Mouse (Mus musculus) midbrain, embryonic 12.5 days (tissue): ENCODE results near the gene Olfr1269. TPM values are rescaled to one million over a fixed set of nuclear protein-coding genes. Genes with fewer than 3 reads are reported as not detected.

Experiments used
- ATAC-seq: fragments of 200-750 bp; cut with Nextera tagmentation; 2 replicates; pipeline ENCODE4 v1.8.0; 2017; ENCODE audit warnings: low read depth, moderate TSS enrichment, moderate library complexity; ENCODE audit not compliant: low FRiP score
- H3K27ac ChIP-seq: fragments of 300-500 bp; sonication (generic); replicated peaks from 2 replicates; pipeline ENCODE4 v1.5.1; 2016; ENCODE audit warnings: mild to moderate bottlenecking
- H3K27me3 ChIP-seq: fragments of 300-500 bp; sonication (generic); 2 replicates; pipeline ENCODE4 v1.6.1; 2016; ENCODE audit warnings: mild to moderate bottlenecking
- H3K36me3 ChIP-seq: fragments of 300-500 bp; sonication (generic); 2 replicates; pipeline ENCODE4 v1.6.1; 2016
- H3K4me1 ChIP-seq: fragments of 300-500 bp; sonication (generic); 2 replicates; pipeline ENCODE4 v1.6.1; 2016
- H3K4me2 ChIP-seq: fragments of 300-500 bp; sonication (generic); replicated peaks from 2 replicates; pipeline ENCODE4 v1.6.1; 2016; ENCODE audit warnings: mild to moderate bottlenecking, moderate library complexity
- H3K4me3 ChIP-seq: fragments of 300-500 bp; sonication (generic); 2 replicates; pipeline ENCODE4 v1.5.1; 2016; ENCODE audit warnings: mild to moderate bottlenecking
- H3K9ac ChIP-seq: fragments of 300-500 bp; sonication (generic); replicated peaks from 2 replicates; pipeline ENCODE4 v1.6.1; 2016; ENCODE audit warnings: mild to moderate bottlenecking, moderate library complexity
- H3K9me3 ChIP-seq: fragments of 300-500 bp; sonication (generic); 2 replicates; pipeline ENCODE4 v1.6.1; 2016; ENCODE audit warnings: mild to moderate bottlenecking
- WGBS: fragments of 180-500 bp; shearing (Covaris S2); methylation state at CpG from one replicate; pipeline ENCODE4 v1.1.7; 2016; 5-methylcytosine and 5-hydroxymethylcytosine counted together
- polyA plus RNA-seq: library from polyadenylated mRNA; unstranded; fragments of >200 nt; fragmentation: Nextera tagmentation; extraction: Ambion mirVana; gene quantifications from 2 replicates; pipeline ENCODE4 v1.2.1, GENCODE M21; 2016

Olfr1269 gene
- not detected in 2 replicates for polyA plus RNA-seq

DNA sequence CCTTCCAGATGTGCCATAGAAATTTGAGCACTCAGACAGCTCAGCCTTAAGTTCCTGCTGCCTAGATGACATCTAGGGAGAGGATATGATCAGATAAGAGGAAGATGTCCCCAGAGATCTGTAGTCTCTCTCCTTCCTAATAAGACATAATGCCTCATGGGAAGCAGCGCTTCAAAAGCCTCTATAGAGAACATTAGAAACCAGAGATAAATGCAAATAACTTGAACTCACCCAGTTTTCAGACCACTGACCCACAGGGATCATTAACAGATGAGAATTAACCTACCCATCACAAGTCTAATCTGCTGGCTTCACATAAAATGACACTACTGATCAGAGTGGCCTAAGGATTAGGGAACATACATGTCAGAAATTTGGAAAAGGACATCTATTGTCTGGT lies at the start of gene Olfr1269:
TSS of gene Olfr1269 (minus strand) at position 101 of the 400 bp plus-strand sequence.
- Histone ChIP-seq H3K27me3 (no peaks in the 10 kb centered on the region), H3K4me1 (no peaks in the 10 kb centered on the region), H3K9ac (no peak within 1 kb of the TSS), H3K9me3 (no peaks in the 10 kb centered on the region), H3K36me3 (no peaks in the 10 kb centered on the region), H3K27ac (no peak within 1 kb of the TSS), H3K4me3 (no peak within 1 kb of the TSS), H3K4me2 (no peak within 1 kb of the TSS)
- 92% methylated on average over 1 of the region's 1 CpGs for WGBS
- no peak for ATAC-seq

- Histone ChIP-seq H3K27ac (no peak overlapping the region), H3K4me1 (no peaks in the 10 kb centered on the region), H3K36me3 (no peaks in the 10 kb centered on the region), H3K9ac (no peak overlapping the region), H3K27me3 (no peaks in the 10 kb centered on the region), H3K4me2 (no peak overlapping the region), H3K9me3 (no peaks in the 10 kb centered on the region), H3K4me3 (no peak overlapping the region)
- ATAC-seq = no peak
- 92% methylated on average over 9 of the region's 9 CpGs for WGBS
Observed at GRCm38 (mm10) chr2:90153916-90154315, 32.7 kb upstream of the Olfr1269 start.

DNA sequence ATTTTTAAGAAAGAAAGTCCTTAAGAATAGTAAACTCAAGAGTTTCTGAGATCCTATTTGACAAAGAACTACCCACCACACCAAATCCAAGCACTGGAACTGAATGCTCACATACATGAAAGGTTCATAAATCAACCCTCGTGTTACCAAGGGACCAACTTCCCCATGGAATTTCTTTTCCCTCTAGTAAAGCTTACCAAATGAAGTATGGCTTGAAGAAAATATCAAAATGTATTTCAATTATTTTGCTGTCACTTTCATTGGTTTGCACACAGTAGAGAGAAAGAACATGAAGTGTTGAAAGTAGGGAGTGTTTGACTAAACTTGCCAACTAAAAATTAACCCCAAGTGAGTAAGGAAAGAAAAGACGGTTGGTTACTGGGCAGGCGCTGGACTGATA lies 31.8 kb upstream of the Olfr1269 start, which contains the start of gene Olfr1270:
TSS of gene Olfr1270 (minus strand) at position 101 of the 400 bp plus-strand sequence.
- no peak within 1 kb of the TSS for H3K4me3 ChIP-seq
- H3K4me1 ChIP-seq = no peaks in the 10 kb centered on the region
- 86% methylated on average over 3 of the region's 3 CpGs for WGBS
- H3K27ac ChIP-seq = no peak within 1 kb of the TSS
- no peak within 1 kb of the TSS for H3K4me2 ChIP-seq
- no peak for ATAC-seq
- H3K9ac ChIP-seq = no peak within 1 kb of the TSS
- no peaks in the 10 kb centered on the region for H3K9me3 ChIP-seq
- no peaks in the 10 kb centered on the region for H3K36me3 ChIP-seq
- H3K27me3 ChIP-seq = no peaks in the 10 kb centered on the region

GRCm38 (mm10) chr2:90142196-90142595 lies 21.0 kb upstream of the Olfr1269 start, which contains the start of gene Olfr32:
Olfr32 (minus strand) TSS chr2:90142296.
- H3K9me3 ChIP-seq = no peaks in the 10 kb centered on the region
- H3K27me3 ChIP-seq = no peaks in the 10 kb centered on the region
- H3K36me3 ChIP-seq = no peaks in the 10 kb centered on the region
- H3K4me1 ChIP-seq = no peaks in the 10 kb centered on the region
- H3K27ac ChIP-seq = no peak within 1 kb of the TSS
- no peak within 1 kb of the TSS for H3K9ac ChIP-seq
- no peak within 1 kb of the TSS for H3K4me3 ChIP-seq
- no peak for ATAC-seq
- H3K4me2 ChIP-seq = no peak within 1 kb of the TSS

- Histone ChIP-seq H3K27ac (no peak overlapping the region), H3K36me3 (no peaks in the 10 kb centered on the region), H3K27me3 (no peaks in the 10 kb centered on the region), H3K9me3 (no peaks in the 10 kb centered on the region), H3K4me2 (no peak overlapping the region), H3K9ac (no peak overlapping the region), H3K4me3 (no peak overlapping the region), H3K4me1 (no peaks in the 10 kb centered on the region)
- no peak for ATAC-seq
- WGBS = 86% methylated on average over 2 of the region's 2 CpGs
Observed at GRCm38 (mm10) chr2:90070065-90070464, 51.1 kb downstream of the Olfr1269 start.

Other genes starting within 250 kb of the Olfr1269 start
- gene Olfr1257, start 243.0 kb downstream of the Olfr1269 start, polyA plus RNA-seq = not detected in 2 replicates
- not detected in 2 replicates for gene Olfr1258, start 194.1 kb downstream of the Olfr1269 start, polyA plus RNA-seq
- not detected in 2 replicates for gene Olfr1259, start 172.7 kb downstream of the Olfr1269 start, polyA plus RNA-seq
- gene Olfr1260, start 147.1 kb downstream of the Olfr1269 start, polyA plus RNA-seq = not detected in 2 replicates
- gene Olfr1261, start 130.2 kb downstream of the Olfr1269 start, polyA plus RNA-seq = not detected in 2 replicates
- gene Olfr1262, start 121.3 kb downstream of the Olfr1269 start, polyA plus RNA-seq = not detected in 2 replicates
- gene Olfr1263, start 109.3 kb downstream of the Olfr1269 start, polyA plus RNA-seq = not detected in 2 replicates
- not detected in 2 replicates for gene Olfr1264, start 95.8 kb downstream of the Olfr1269 start, polyA plus RNA-seq
- gene Olfr1265, start 86.1 kb downstream of the Olfr1269 start, polyA plus RNA-seq = not detected in 2 replicates
- gene Olfr140, start 57.8 kb downstream of the Olfr1269 start, polyA plus RNA-seq = not detected in 2 replicates
- not detected in 2 replicates for gene Olfr32, start 20.9 kb upstream of the Olfr1269 start, polyA plus RNA-seq
- gene Olfr1270, start 31.7 kb upstream of the Olfr1269 start, polyA plus RNA-seq = not detected in 2 replicates
- not detected in 2 replicates for gene Olfr1506, start 103.1 kb upstream of the Olfr1269 start, polyA plus RNA-seq
- gene Olfr142, start 136.2 kb upstream of the Olfr1269 start, polyA plus RNA-seq = not detected in 2 replicates
- not detected in 2 replicates for gene Olfr1271, start 149.6 kb upstream of the Olfr1269 start, polyA plus RNA-seq
- not detected in 2 replicates for gene Olfr1272, start 171.4 kb upstream of the Olfr1269 start, polyA plus RNA-seq
- not detected in 2 replicates for gene Gm13769, start 200.8 kb upstream of the Olfr1269 start, polyA plus RNA-seq